Mouse (Mus musculus): ENCODE measurements around the gene Zfp507. TPM values are rescaled to one million over a fixed set of nuclear protein-coding genes. Genes with fewer than 3 reads are reported as not detected.

Gene Zfp507
- 12.2 TPM in 2 replicates for polyA plus RNA-seq (2015; fragmentation: Nextera tagmentation; extraction: Ambion mirVana)

GRCm38 (mm10) chr7:35802906-35803595, at the start of gene Zfp507:
Gene Zfp507, minus strand, starts transcription at chr7:35803003.
- Histone ChIP-seq H3K9me3 (replicated peaks; ENCODE audit: low read length) (no peaks in the 10 kb centered on the region), H3K27ac (peak within 1 kb of the TSS; percentile 81), H3K4me2 (ENCODE audit: low read length) (peak within 1 kb of the TSS; percentile 71), H3K4me3 (replicated peaks; ENCODE audit: low read depth, low read length) (peak within 1 kb of the TSS; percentile 83), H3K36me3 (ENCODE audit: insufficient read depth, low read length) (peaks cover 27% of the 10 kb centered on the region; the same call in 1 of the 2 replicates), H3K9ac (ENCODE audit: low read depth, low read length) (peak within 1 kb of the TSS; percentile 84), H3K27me3 (ENCODE audit: insufficient read depth, low read length) (no peaks in the 10 kb centered on the region), H3K4me1 (replicated peaks; ENCODE audit: insufficient read depth, low read length) (peaks cover 6% of the 10 kb centered on the region; the same call in 1 of the 2 replicates)
- ATAC-seq (replicated peaks; ENCODE audit: low FRiP score, low read depth): peak; percentile 96
- no peak for TF ChIP-seq CTCF (IDR thresholded peaks at IDR 0.05; ENCODE audit: low read depth)
- peak; percentile 92 for DNase-seq (ENCODE audit: low spot score)
- 22% methylated on average over 24 of the region's 26 CpGs for WGBS

GRCm38 (mm10) chr7:35850426-35850825, 47.6 kb upstream of the Zfp507 start:
- H3K9me3 ChIP-seq (replicated peaks; ENCODE audit: low read length): no peaks in the 10 kb centered on the region
- DNase-seq (ENCODE audit: low spot score): no peak
- no peak for ATAC-seq (replicated peaks; ENCODE audit: low FRiP score, low read depth)
- no peak overlapping the region for H3K9ac ChIP-seq (ENCODE audit: low read depth, low read length)
- no peaks in the 10 kb centered on the region for H3K4me1 ChIP-seq (replicated peaks; ENCODE audit: insufficient read depth, low read length)
- H3K27ac ChIP-seq: no peak overlapping the region
- no peak overlapping the region for H3K4me2 ChIP-seq (ENCODE audit: low read length)
- H3K27me3 ChIP-seq (ENCODE audit: insufficient read depth, low read length): no peaks in the 10 kb centered on the region
- H3K4me3 ChIP-seq (replicated peaks; ENCODE audit: low read depth, low read length): no peak overlapping the region
- 82% methylated on average over 5 of the region's 5 CpGs for WGBS
- TF ChIP-seq CTCF (IDR thresholded peaks at IDR 0.05; ENCODE audit: low read depth): no peak
- H3K36me3 ChIP-seq (ENCODE audit: insufficient read depth, low read length): no peaks in the 10 kb centered on the region

- Histone ChIP-seq H3K27me3 (ENCODE audit: insufficient read depth, low read length) (no peaks in the 10 kb centered on the region), H3K9me3 (replicated peaks; ENCODE audit: low read length) (no peaks in the 10 kb centered on the region), H3K9ac (ENCODE audit: low read depth, low read length) (no peak overlapping the region), H3K4me1 (replicated peaks; ENCODE audit: insufficient read depth, low read length) (no peaks in the 10 kb centered on the region), H3K4me3 (replicated peaks; ENCODE audit: low read depth, low read length) (no peak overlapping the region), H3K4me2 (ENCODE audit: low read length) (no peak overlapping the region), H3K36me3 (ENCODE audit: insufficient read depth, low read length) (no peaks in the 10 kb centered on the region), H3K27ac (no peak overlapping the region)
- DNase-seq (ENCODE audit: low spot score): no peak
- TF ChIP-seq CTCF (IDR thresholded peaks at IDR 0.05; ENCODE audit: low read depth): no peak
- WGBS: 28% methylated on average over 14 of the region's 14 CpGs
- no peak for ATAC-seq (replicated peaks; ENCODE audit: low FRiP score, low read depth)
Measured at GRCm38 (mm10) chr7:35848526-35848925, 45.7 kb upstream of the Zfp507 start.

- DNase-seq (ENCODE audit: low spot score): no peak
- Histone ChIP-seq H3K4me3 (replicated peaks; ENCODE audit: low read depth, low read length) (no peak overlapping the region), H3K9ac (ENCODE audit: low read depth, low read length) (no peak overlapping the region), H3K4me1 (replicated peaks; ENCODE audit: insufficient read depth, low read length) (no peaks in the 10 kb centered on the region), H3K4me2 (ENCODE audit: low read length) (no peak overlapping the region), H3K27me3 (ENCODE audit: insufficient read depth, low read length) (no peaks in the 10 kb centered on the region), H3K27ac (no peak overlapping the region), H3K36me3 (ENCODE audit: insufficient read depth, low read length) (no peaks in the 10 kb centered on the region), H3K9me3 (replicated peaks; ENCODE audit: low read length) (no peaks in the 10 kb centered on the region)
- TF ChIP-seq CTCF (IDR thresholded peaks at IDR 0.05; ENCODE audit: low read depth): no peak
- ATAC-seq (replicated peaks; ENCODE audit: low FRiP score, low read depth): no peak
- WGBS: 70% methylated on average over 4 of the region's 4 CpGs
Measured at GRCm38 (mm10) chr7:35840504-35840903, 37.7 kb upstream of the Zfp507 start.

GRCm38 (mm10) chr7:35836851-35837250, 34.0 kb upstream of the Zfp507 start:
- Histone ChIP-seq H3K27ac (no peak overlapping the region), H3K9ac (ENCODE audit: low read depth, low read length) (no peak overlapping the region), H3K36me3 (ENCODE audit: insufficient read depth, low read length) (no peaks in the 10 kb centered on the region), H3K4me1 (replicated peaks; ENCODE audit: insufficient read depth, low read length) (no peaks in the 10 kb centered on the region), H3K4me3 (replicated peaks; ENCODE audit: low read depth, low read length) (no peak overlapping the region), H3K27me3 (ENCODE audit: insufficient read depth, low read length) (no peaks in the 10 kb centered on the region), H3K9me3 (replicated peaks; ENCODE audit: low read length) (no peaks in the 10 kb centered on the region), H3K4me2 (ENCODE audit: low read length) (peak overlapping the region; percentile 14)
- 42% methylated on average over 19 of the region's 19 CpGs for WGBS
- TF ChIP-seq CTCF (IDR thresholded peaks at IDR 0.05; ENCODE audit: low read depth): no peak
- ATAC-seq (replicated peaks; ENCODE audit: low FRiP score, low read depth) (no peak), DNase-seq (ENCODE audit: low spot score) (peak; percentile 68)

- 52% methylated on average over 3 of the region's 3 CpGs for WGBS
- DNase-seq (ENCODE audit: low spot score) (no peak), ATAC-seq (replicated peaks; ENCODE audit: low FRiP score, low read depth) (no peak)
- no peaks in the 10 kb centered on the region for H3K4me1 ChIP-seq (replicated peaks; ENCODE audit: insufficient read depth, low read length)
- no peak overlapping the region for H3K4me3 ChIP-seq (replicated peaks; ENCODE audit: low read depth, low read length)
- H3K4me2 ChIP-seq (ENCODE audit: low read length): no peak overlapping the region
- H3K9ac ChIP-seq (ENCODE audit: low read depth, low read length): no peak overlapping the region
- no peaks in the 10 kb centered on the region for H3K27me3 ChIP-seq (ENCODE audit: insufficient read depth, low read length)
- H3K36me3 ChIP-seq (ENCODE audit: insufficient read depth, low read length): no peaks in the 10 kb centered on the region
- TF ChIP-seq CTCF (IDR thresholded peaks at IDR 0.05; ENCODE audit: low read depth): no peak
- H3K27ac ChIP-seq: no peak overlapping the region
- H3K9me3 ChIP-seq (replicated peaks; ENCODE audit: low read length): no peaks in the 10 kb centered on the region
Measured at GRCm38 (mm10) chr7:35836415-35836814, 33.6 kb upstream of the Zfp507 start.
